Mouse (Mus musculus) kidney, embryonic 15.5 days (tissue): ENCODE measurements at regions not wholly inside any gene's neighbourhood (a gene's known extent, or its start where the extent isn't known, plus 50 kb on each side); places are given as distances from the start of the nearest gene placed in this dataset.

Experiments
- ATAC-seq: fragments of 200-750 bp; cut with Nextera tagmentation; replicated peaks from 2 replicates; pipeline ENCODE4 v1.8.0; 2017; ENCODE audit warnings: moderate TSS enrichment; ENCODE audit not compliant: low FRiP score
- H3K27ac ChIP-seq: fragments of 300-500 bp; sonication (generic); 2 replicates; pipeline ENCODE4 v1.5.1; 2015; ENCODE audit warnings: mild to moderate bottlenecking, inconsistent platforms
- H3K27me3 ChIP-seq: fragments of 300-500 bp; sonication (generic); 2 replicates; pipeline ENCODE4 v1.6.1; 2015; ENCODE audit warnings: inconsistent platforms
- H3K36me3 ChIP-seq: fragments of 300-500 bp; sonication (generic); 2 replicates; pipeline ENCODE4 v1.6.1; 2015; ENCODE audit warnings: inconsistent platforms
- H3K4me1 ChIP-seq: fragments of 300-500 bp; sonication (generic); 2 replicates; pipeline ENCODE4 v1.6.1; 2015; ENCODE audit warnings: inconsistent platforms
- H3K4me2 ChIP-seq: fragments of 300-500 bp; sonication (generic); 2 replicates; pipeline ENCODE4 v1.6.1; 2015; ENCODE audit warnings: moderate library complexity, mild to moderate bottlenecking, inconsistent platforms
- H3K4me3 ChIP-seq: fragments of 300-500 bp; sonication (generic); replicated peaks from 2 replicates; pipeline ENCODE4 v1.5.1; 2015; ENCODE audit warnings: mild to moderate bottlenecking, inconsistent platforms
- H3K9ac ChIP-seq: fragments of 300-500 bp; sonication (generic); 2 replicates; pipeline ENCODE4 v1.6.1; 2015; ENCODE audit warnings: mild to moderate bottlenecking, inconsistent platforms
- H3K9me3 ChIP-seq: fragments of 300-500 bp; sonication (generic); replicated peaks from 2 replicates; pipeline ENCODE4 v1.6.1; 2016; ENCODE audit warnings: inconsistent platforms
- WGBS: fragments of 180-500 bp; shearing (Covaris S2); methylation state at CpG from one replicate; pipeline ENCODE4 v1.1.7; 2015; ENCODE audit warnings: mixed read lengths; 5-methylcytosine and 5-hydroxymethylcytosine counted together

DNA sequence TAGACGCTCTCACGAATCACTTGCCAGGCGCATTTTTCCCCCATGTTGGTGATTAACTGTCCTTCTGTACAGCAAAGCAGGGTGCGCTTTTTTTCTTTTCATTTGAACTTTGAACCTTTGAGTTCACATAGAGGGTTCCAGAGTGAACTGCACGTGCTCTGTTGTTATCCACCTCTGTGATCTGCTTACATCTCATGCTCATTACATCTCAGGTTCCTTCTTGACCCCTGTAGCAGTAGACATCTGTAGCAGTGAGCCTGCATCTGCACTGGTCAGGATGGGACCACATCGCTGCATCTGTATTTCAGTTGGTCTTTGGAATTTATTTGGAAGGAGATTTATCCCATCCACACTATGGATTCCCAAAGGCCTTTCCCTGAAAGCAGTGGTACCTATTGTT is 269.6 kb downstream of the Gm11146 start:
- Histone ChIP-seq H3K4me2 (peak overlapping the region; percentile 22), H3K4me1 (0 out of 2 replicates have a peak, but pooled peaks cover 6% of the 10 kb centered on the region), H3K9me3 (no peaks in the 10 kb centered on the region), H3K4me3 (no peak overlapping the region), H3K27me3 (no peaks in the 10 kb centered on the region), H3K27ac (0 out of 2 replicates have a peak overlapping the region, but pooled peaks have one; percentile 14), H3K36me3 (0 out of 2 replicates have a peak, but pooled peaks cover 5% of the 10 kb centered on the region), H3K9ac (no peak overlapping the region)
- 49% methylated on average over 6 of the region's 6 CpGs for WGBS
- ATAC-seq = no peak

- Histone ChIP-seq H3K9me3 (no peaks in the 10 kb centered on the region), H3K27me3 (no peaks in the 10 kb centered on the region), H3K4me1 (0 out of 2 replicates have a peak, but pooled peaks cover 6% of the 10 kb centered on the region), H3K9ac (peak overlapping the region; percentile 50), H3K4me3 (peak overlapping the region; percentile 55), H3K36me3 (0 out of 2 replicates have a peak, but pooled peaks cover 5% of the 10 kb centered on the region), H3K27ac (peak overlapping the region; percentile 77), H3K4me2 (peak overlapping the region; percentile 59)
- ATAC-seq = no peak
- 10% methylated on average over 8 of the region's 8 CpGs for WGBS
These were observed 270.9 kb downstream of the Gm11146 start for GRCm38 (mm10) chr16:77330996-77331395.

- WGBS = 6% methylated on average over 10 of the region's 10 CpGs
- Histone ChIP-seq H3K9ac (peak overlapping the region; percentile 50), H3K36me3 (0 out of 2 replicates have a peak, but pooled peaks cover 5% of the 10 kb centered on the region), H3K9me3 (no peaks in the 10 kb centered on the region), H3K4me3 (peak overlapping the region; percentile 55), H3K27me3 (no peaks in the 10 kb centered on the region), H3K4me1 (0 out of 2 replicates have a peak, but pooled peaks cover 6% of the 10 kb centered on the region), H3K4me2 (peak overlapping the region; percentile 59), H3K27ac (peak overlapping the region; percentile 95)
- ATAC-seq = peak; percentile 65
These were observed 272.0 kb downstream of the Gm11146 start for GRCm38 (mm10) chr16:77329711-77330530.

DNA sequence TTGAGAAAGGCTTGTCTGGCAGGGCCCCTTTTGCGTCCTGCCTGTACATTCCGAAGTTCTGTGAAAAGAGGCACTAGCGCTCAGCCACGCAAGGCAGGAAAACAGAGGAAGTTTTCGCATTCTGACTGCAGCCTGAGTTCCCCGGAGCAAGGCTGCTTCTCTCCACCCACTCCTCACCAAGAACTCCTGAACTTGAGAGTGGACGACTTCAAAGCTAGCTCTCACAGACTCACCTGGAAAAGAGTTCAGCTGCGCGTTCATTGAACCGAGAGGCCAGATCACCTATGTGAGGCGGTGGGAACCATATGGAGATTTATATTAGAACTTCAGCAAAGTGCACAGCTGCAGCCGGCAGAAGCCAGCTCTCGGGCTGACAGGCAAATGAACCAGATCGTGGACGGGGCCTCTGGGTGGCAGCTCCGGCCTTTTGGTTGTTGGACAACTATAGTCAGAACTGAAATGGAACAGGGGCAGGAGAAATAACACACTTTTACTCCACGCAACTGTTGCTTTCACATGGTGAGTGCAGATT is 272.7 kb downstream of the Gm11146 start:
- peak overlapping the region; percentile 50 for H3K9ac ChIP-seq
- H3K4me3 ChIP-seq = peak overlapping the region; percentile 55
- ATAC-seq = peak; percentile 86
- peak overlapping the region; percentile 95 for H3K27ac ChIP-seq
- H3K4me1 ChIP-seq = 0 out of 2 replicates have a peak, but pooled peaks cover 6% of the 10 kb centered on the region
- 1% methylated on average over 17 of the region's 17 CpGs for WGBS
- H3K27me3 ChIP-seq = no peaks in the 10 kb centered on the region
- H3K9me3 ChIP-seq = no peaks in the 10 kb centered on the region
- H3K4me2 ChIP-seq = peak overlapping the region; percentile 59
- 0 out of 2 replicates have a peak, but pooled peaks cover 5% of the 10 kb centered on the region for H3K36me3 ChIP-seq

- 27% methylated on average over 6 of the region's 6 CpGs for WGBS
- peak overlapping the region; percentile 59 for H3K4me2 ChIP-seq
- H3K4me3 ChIP-seq = peak overlapping the region; percentile 55
- H3K4me1 ChIP-seq = 0 out of 2 replicates have a peak, but pooled peaks cover 6% of the 10 kb centered on the region
- peak overlapping the region; percentile 50; the same call in 1 of the 2 replicates for H3K9ac ChIP-seq
- no peak; the same call in 1 of the 2 replicates for ATAC-seq
- H3K36me3 ChIP-seq = 0 out of 2 replicates have a peak, but pooled peaks cover 2% of the 10 kb centered on the region
- peak overlapping the region; percentile 95 for H3K27ac ChIP-seq
- no peaks in the 10 kb centered on the region for H3K9me3 ChIP-seq
- H3K27me3 ChIP-seq = no peaks in the 10 kb centered on the region
These were observed 273.2 kb downstream of the Gm11146 start for GRCm38 (mm10) chr16:77328628-77329159.

DNA sequence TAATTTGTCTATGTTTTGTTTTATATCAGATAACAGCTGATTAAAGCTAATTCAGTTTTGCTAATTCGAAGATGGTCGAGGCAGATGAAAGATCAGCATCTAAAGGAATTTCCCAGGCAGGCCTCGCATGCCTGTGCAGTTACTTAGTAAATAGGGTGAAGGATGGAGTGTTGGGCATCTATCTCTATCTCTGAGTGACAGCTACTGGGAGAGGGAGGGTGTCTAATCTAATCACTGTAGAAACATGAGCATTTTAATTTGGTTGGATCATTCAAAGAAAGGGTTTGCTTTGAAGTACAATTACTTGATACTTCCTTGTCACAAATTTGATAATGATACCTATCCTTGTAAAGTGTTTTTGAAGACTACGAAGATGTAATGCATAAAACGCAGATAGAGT is 273.8 kb downstream of the Gm11146 start:
- Histone ChIP-seq H3K4me1 (0 out of 2 replicates have a peak, but pooled peaks cover 6% of the 10 kb centered on the region), H3K27ac (no peak overlapping the region), H3K4me2 (no peak overlapping the region), H3K4me3 (no peak overlapping the region), H3K27me3 (no peaks in the 10 kb centered on the region), H3K36me3 (no peaks in the 10 kb centered on the region), H3K9ac (no peak overlapping the region), H3K9me3 (no peaks in the 10 kb centered on the region)
- ATAC-seq = no peak
- 70% methylated on average over 5 of the region's 5 CpGs for WGBS

GRCm38 (mm10) chr16:77322338-77322737 is 279.6 kb downstream of the Gm11146 start:
- H3K9me3 ChIP-seq = no peaks in the 10 kb centered on the region
- no peak for ATAC-seq
- 16% methylated on average over 5 of the region's 5 CpGs for WGBS
- H3K4me1 ChIP-seq = peaks cover 4% of the 10 kb centered on the region; the same call in 1 of the 2 replicates
- no peaks in the 10 kb centered on the region for H3K27me3 ChIP-seq
- H3K4me3 ChIP-seq = no peak overlapping the region
- no peaks in the 10 kb centered on the region for H3K36me3 ChIP-seq
- H3K4me2 ChIP-seq = no peak overlapping the region
- no peak overlapping the region for H3K27ac ChIP-seq
- no peak overlapping the region for H3K9ac ChIP-seq

DNA sequence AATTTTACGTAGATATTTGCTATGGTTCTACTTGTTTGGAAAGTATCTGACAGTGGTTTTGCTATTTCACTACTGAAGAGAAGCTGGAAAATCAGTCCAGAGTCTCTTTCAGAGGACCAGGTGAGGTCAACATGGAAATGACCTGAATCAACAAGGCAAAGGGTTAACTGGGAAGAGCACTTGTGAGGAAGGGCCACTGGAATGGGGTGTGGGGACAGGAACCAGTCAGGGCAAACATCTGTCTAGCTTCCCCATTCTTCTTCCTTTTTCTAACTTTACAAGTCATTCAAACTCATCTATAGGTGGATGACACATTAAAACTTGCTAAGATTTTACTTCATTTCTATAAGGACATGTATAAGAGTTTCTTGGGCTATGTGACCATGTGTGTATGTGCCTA is 283.7 kb downstream of the Gm11146 start:
- H3K27ac ChIP-seq = no peak overlapping the region
- no peak for ATAC-seq
- H3K4me2 ChIP-seq = no peak overlapping the region
- no peaks in the 10 kb centered on the region for H3K27me3 ChIP-seq
- no peaks in the 10 kb centered on the region for H3K36me3 ChIP-seq
- H3K9me3 ChIP-seq = no peaks in the 10 kb centered on the region
- H3K4me3 ChIP-seq = no peak overlapping the region
- no peak overlapping the region for H3K9ac ChIP-seq
- 93% methylated on average over 1 of the region's 1 CpGs for WGBS
- peaks cover 4% of the 10 kb centered on the region; the same call in 1 of the 2 replicates for H3K4me1 ChIP-seq

DNA sequence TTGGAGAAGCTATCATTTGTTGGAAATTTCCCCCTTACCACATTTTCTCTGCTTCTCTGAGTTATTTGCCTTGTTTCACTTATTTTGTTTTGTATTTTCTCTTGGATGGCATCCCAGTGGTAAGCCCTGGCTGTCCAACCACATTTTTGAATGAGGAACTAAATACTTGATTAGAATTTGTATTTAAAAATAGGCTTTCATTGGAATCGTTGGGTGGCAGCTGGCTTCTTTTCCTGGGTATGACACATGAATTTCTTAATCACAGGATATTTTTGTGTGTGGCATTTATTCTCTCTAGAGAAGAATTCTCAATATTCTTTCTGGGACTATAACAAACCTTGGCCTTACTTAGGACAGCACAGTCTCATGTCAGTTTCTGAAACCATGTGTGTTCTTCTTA is 286.5 kb downstream of the Gm11146 start:
- Histone ChIP-seq H3K36me3 (no peaks in the 10 kb centered on the region), H3K9ac (no peak overlapping the region), H3K9me3 (no peaks in the 10 kb centered on the region), H3K27ac (no peak overlapping the region), H3K27me3 (no peaks in the 10 kb centered on the region), H3K4me3 (no peak overlapping the region), H3K4me1 (no peaks in the 10 kb centered on the region), H3K4me2 (no peak overlapping the region)
- 66% methylated on average over 1 of the region's 1 CpGs for WGBS
- ATAC-seq = no peak

GRCm38 (mm10) chr16:77313195-77313594 is 288.7 kb downstream of the Gm11146 start:
- Histone ChIP-seq H3K9ac (no peak overlapping the region), H3K9me3 (no peaks in the 10 kb centered on the region), H3K27ac (no peak overlapping the region), H3K27me3 (no peaks in the 10 kb centered on the region), H3K36me3 (no peaks in the 10 kb centered on the region), H3K4me2 (no peak overlapping the region), H3K4me1 (no peaks in the 10 kb centered on the region), H3K4me3 (no peak overlapping the region)
- ATAC-seq = no peak

DNA sequence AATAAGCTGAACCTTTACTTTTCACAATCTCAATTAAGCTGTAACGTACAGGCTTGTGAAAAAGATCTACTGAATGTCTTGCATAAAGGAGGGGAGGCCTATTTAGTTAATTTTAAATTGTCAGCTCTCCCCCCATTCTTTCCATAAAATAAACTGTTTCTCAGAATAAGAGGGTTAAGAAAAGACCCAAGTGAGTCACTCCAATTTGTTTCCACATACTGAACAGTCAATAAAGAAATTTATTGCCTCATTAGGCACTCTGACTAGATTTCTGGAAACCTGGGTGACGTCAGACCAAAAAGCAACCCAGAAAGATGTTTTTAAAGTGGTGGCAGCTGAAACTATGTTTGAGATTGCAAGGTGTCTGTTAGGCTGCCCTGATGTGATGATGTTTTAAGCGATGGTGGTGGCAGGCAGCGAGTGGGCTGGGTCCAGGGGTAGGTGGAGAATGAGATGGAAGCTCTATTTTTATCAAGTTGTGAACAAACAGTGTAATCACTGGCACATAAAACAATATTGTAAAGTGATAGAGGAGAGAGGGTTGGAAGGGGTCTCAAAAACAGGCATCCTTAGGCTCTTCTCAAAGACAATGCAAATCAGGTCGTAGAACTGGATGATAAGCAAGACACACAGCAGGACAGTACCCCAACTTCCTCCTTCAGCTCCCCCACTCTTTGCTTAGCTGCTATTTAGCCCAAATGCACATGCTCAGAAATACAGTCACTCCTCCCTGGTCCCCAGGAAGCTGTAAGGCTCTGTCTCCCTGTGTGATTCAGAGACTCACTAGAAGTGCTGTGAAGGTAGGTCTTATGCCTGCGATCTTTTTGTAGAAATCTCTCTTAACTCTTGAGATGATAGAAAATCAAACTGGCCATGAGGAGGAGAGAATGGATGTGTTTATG is 288.0 kb downstream of the Usp25 start:
- no peak overlapping the region for H3K4me2 ChIP-seq
- no peak overlapping the region for H3K27ac ChIP-seq
- no peaks in the 10 kb centered on the region for H3K4me1 ChIP-seq
- H3K9ac ChIP-seq = no peak overlapping the region
- H3K36me3 ChIP-seq = no peaks in the 10 kb centered on the region
- ATAC-seq = no peak
- H3K27me3 ChIP-seq = no peaks in the 10 kb centered on the region
- 74% methylated on average over 6 of the region's 6 CpGs for WGBS
- no peak overlapping the region for H3K4me3 ChIP-seq
- H3K9me3 ChIP-seq = no peaks in the 10 kb centered on the region
